Mouse (Mus musculus) MN1 (cell line): ENCODE results near the gene Pmepa1.

Experiments
- DNase-seq: peaks from one replicate; pipeline ENCODE4 v3.0.0-alpha.2; 2016; ENCODE audit warnings: low spot score

The Pmepa1 gene

GRCm38 (mm10) chr2:173275343-173276201 lies 761 bp downstream of the Pmepa1 start:
- DNase-seq = no peak

- no peak for DNase-seq
These were observed 1.6 kb downstream of the Pmepa1 start for GRCm38 (mm10) chr2:173274428-173275342.

- no peak for DNase-seq
These were observed 2.4 kb downstream of the Pmepa1 start for GRCm38 (mm10) chr2:173273885-173274284.

GRCm38 (mm10) chr2:173272354-173272900 lies 3.9 kb downstream of the Pmepa1 start:
- DNase-seq = no peak

GRCm38 (mm10) chr2:173271541-173271940 lies 4.8 kb downstream of the Pmepa1 start:
- DNase-seq = no peak

- no peak for DNase-seq
These were observed 5.6 kb downstream of the Pmepa1 start for GRCm38 (mm10) chr2:173270601-173271248.

- no peak for DNase-seq
These were observed 6.1 kb downstream of the Pmepa1 start for GRCm38 (mm10) chr2:173270196-173270595.

GRCm38 (mm10) chr2:173267562-173267961 lies 8.8 kb downstream of the Pmepa1 start:
- no peak for DNase-seq

GRCm38 (mm10) chr2:173266349-173267112 lies 9.8 kb downstream of the Pmepa1 start:
- DNase-seq = no peak

GRCm38 (mm10) chr2:173265468-173266265 lies 10.7 kb downstream of the Pmepa1 start:
- no peak for DNase-seq

GRCm38 (mm10) chr2:173264467-173265128 lies 11.7 kb downstream of the Pmepa1 start:
- DNase-seq = no peak

GRCm38 (mm10) chr2:173263636-173264330 lies 12.6 kb downstream of the Pmepa1 start:
- no peak for DNase-seq

- DNase-seq = no peak
These were observed 14.8 kb downstream of the Pmepa1 start for GRCm38 (mm10) chr2:173261497-173261896.

- DNase-seq = no peak
These were observed 17.8 kb downstream of the Pmepa1 start for GRCm38 (mm10) chr2:173258459-173259091.

GRCm38 (mm10) chr2:173257610-173258009 lies 18.7 kb downstream of the Pmepa1 start:
- no peak for DNase-seq

- no peak for DNase-seq
These were observed 19.8 kb downstream of the Pmepa1 start for GRCm38 (mm10) chr2:173256552-173256949.

- DNase-seq = no peak
These were observed 20.4 kb downstream of the Pmepa1 start for GRCm38 (mm10) chr2:173255810-173256551.
